Mouse (Mus musculus): ENCODE results near the gene Acss2. TPM values are rescaled to one million over a fixed set of nuclear protein-coding genes. Genes with fewer than 3 reads are reported as not detected.
"Not testable (repeated sequence)": the region's sequence is repeated elsewhere in the genome, so short reads cannot be mapped to it uniquely, and the experiment has no call there.

The Acss2 gene
- total RNA-seq, 2 experiments from 2014 or later: 56.4 to 60.5 TPM

- intact Hi-C loops (cut with DNase I): no loop called here
- DNase-seq (ENCODE audit: low spot score in 2 of 2): no peak
Measured at GRCm38 (mm10) chr2:155536292-155536691, 18.5 kb downstream of the Acss2 start.

GRCm38 (mm10) chr2:155537761-155538462 lies 20.2 kb downstream of the Acss2 start:
- DNase-seq (ENCODE audit: low spot score in 2 of 2): no peak
- intact Hi-C loops (cut with DNase I): no loop called here

GRCm38 (mm10) chr2:155538463-155539057 lies 20.8 kb downstream of the Acss2 start:
- DNase-seq (ENCODE audit: low spot score in 2 of 2); intact Hi-C loops (cut with DNase I): not testable (repeated sequence)

- intact Hi-C loops (cut with DNase I): no loop called here
- DNase-seq (ENCODE audit: low spot score in 2 of 2): no peak
Measured at GRCm38 (mm10) chr2:155539696-155540095, 21.9 kb downstream of the Acss2 start.

GRCm38 (mm10) chr2:155540822-155541458 lies 23.2 kb downstream of the Acss2 start:
- intact Hi-C loops (cut with DNase I): no loop called here
- peak; percentile 6 to 43 for DNase-seq (ENCODE audit: low spot score in 2 of 2)

- intact Hi-C loops (cut with DNase I): no loop called here
- DNase-seq (ENCODE audit: low spot score in 2 of 2): no peak
Measured at GRCm38 (mm10) chr2:155546955-155547354, 29.2 kb downstream of the Acss2 start.

- intact Hi-C loops (cut with DNase I): no loop called here
- no peak for DNase-seq (ENCODE audit: low spot score in 2 of 2)
Measured at GRCm38 (mm10) chr2:155552336-155552735, 34.6 kb downstream of the Acss2 start.

- intact Hi-C loops (cut with DNase I): no loop called here
Measured at GRCm38 (mm10) chr2:155552949-155553354, 35.2 kb downstream of the Acss2 start.

GRCm38 (mm10) chr2:155554426-155554985 lies 36.8 kb downstream of the Acss2 start:
- intact Hi-C loops (cut with DNase I): no loop called here
- DNase-seq (ENCODE audit: low spot score in 2 of 2): no peak

More at GRCm38 (mm10) chr2:155552949-155553354, 35.2 kb downstream of the Acss2 start:
- DNase-seq (ENCODE audit: low spot score in 2 of 2): no peak

- DNase-seq (ENCODE audit: low spot score in 2 of 2): no peak
- intact Hi-C loops (cut with DNase I): no loop called here
Measured at GRCm38 (mm10) chr2:155562209-155562608, 44.5 kb downstream of the Acss2 start.

GRCm38 (mm10) chr2:155562934-155563333 lies 45.2 kb downstream of the Acss2 start:
- intact Hi-C loops (cut with DNase I): no loop called here
- no peak for DNase-seq (ENCODE audit: low spot score in 2 of 2)

GRCm38 (mm10) chr2:155567751-155568150 lies 50.0 kb downstream of the Acss2 start:
- intact Hi-C loops (cut with DNase I): no loop called here
- DNase-seq (ENCODE audit: low spot score in 2 of 2): no peak

- no peak for DNase-seq (ENCODE audit: low spot score in 2 of 2)
- intact Hi-C loops (cut with DNase I): no loop called here
Measured at GRCm38 (mm10) chr2:155569223-155569807, 51.6 kb downstream of the Acss2 start.

GRCm38 (mm10) chr2:155573001-155573400 lies 55.3 kb downstream of the Acss2 start:
- intact Hi-C loops (cut with DNase I): no loop called here
- DNase-seq (ENCODE audit: low spot score in 2 of 2): no peak

- intact Hi-C loops (cut with DNase I): no loop called here
- DNase-seq (ENCODE audit: low spot score in 2 of 2): no peak
Measured at GRCm38 (mm10) chr2:155573996-155574395, 56.2 kb downstream of the Acss2 start.

- peak in 1 of 2 experiments; percentile 51 for DNase-seq (ENCODE audit: low spot score in 2 of 2)
- intact Hi-C loops (cut with DNase I): no loop called here
Measured at GRCm38 (mm10) chr2:155574700-155575099, 57.0 kb downstream of the Acss2 start.

- intact Hi-C loops (cut with DNase I): no loop called here
- DNase-seq (ENCODE audit: low spot score in 2 of 2): no peak
Measured at GRCm38 (mm10) chr2:155576656-155577055, 58.9 kb downstream of the Acss2 start.

GRCm38 (mm10) chr2:155580331-155580730 lies 62.6 kb downstream of the Acss2 start:
- DNase-seq (ENCODE audit: low spot score in 2 of 2): no peak
- intact Hi-C loops (cut with DNase I): no loop called here

- intact Hi-C loops (cut with DNase I): no loop called here
Measured at GRCm38 (mm10) chr2:155582384-155582995, 64.7 kb downstream of the Acss2 start.

GRCm38 (mm10) chr2:155582996-155583395 lies 65.2 kb downstream of the Acss2 start:
- DNase-seq (ENCODE audit: low spot score in 2 of 2): no peak
- intact Hi-C loops (cut with DNase I): no loop called here

More at GRCm38 (mm10) chr2:155582384-155582995, 64.7 kb downstream of the Acss2 start:
- DNase-seq (ENCODE audit: low spot score in 2 of 2): no peak

Data from left cerebral cortex, postnatal 25 days (tissue).